In genomic region chr1:60655691-60656595, GRCm38 (mm10) we compare ENCODE assay signal across 13 mouse cellular contexts.
DNase-seq lines count a peak whose midpoint lies in the region; ATAC-seq and TF ChIP-seq lines count a peak whose summit lies in the region.
"Had no signal": no experiment of that assay in that cellular context is flagged by ENCODE, and none has a peak within 500 bp of the region (broad histone marks: within the 10 kb centered on the region; RNA-seq: fewer than 3 reads in every experiment).

No protein-coding gene starts in this region.

- peak overlapping the region; percentile 26; the same call in 1 of the 2 replicates for H3K27ac ChIP-seq in kidney, postnatal 0 days
- peak overlapping the region; percentile 58 for H3K27ac ChIP-seq in heart, embryonic 15.5 days
- H3K27ac ChIP-seq: forebrain, embryonic 12.5 days; liver, embryonic 14.5 days had no signal

- H3K4me2 ChIP-seq in kidney, postnatal 0 days (ENCODE audit: low read length) = no peak overlapping the region
- no peak overlapping the region for H3K4me2 ChIP-seq in heart, embryonic 15.5 days
- H3K4me2 ChIP-seq: forebrain, embryonic 12.5 days had no signal

- 71% methylated on average over 6 of the region's 6 CpGs for WGBS in kidney, postnatal 0 days
- WGBS in heart, embryonic 15.5 days = 44% methylated on average over 6 of the region's 6 CpGs

- H3K4me1 ChIP-seq in kidney, postnatal 0 days (replicated peaks; ENCODE audit: insufficient read depth, low read length) = peaks cover 11% of the 10 kb centered on the region; the same call in 1 of the 2 replicates
- H3K4me1 ChIP-seq in heart, embryonic 15.5 days (replicated peaks) = peaks cover 41% of the 10 kb centered on the region
- H3K4me1 ChIP-seq: forebrain, embryonic 12.5 days had no signal

- H3K36me3 ChIP-seq in kidney, postnatal 0 days (ENCODE audit: insufficient read depth, low read length) = no peaks in the 10 kb centered on the region
- no peaks in the 10 kb centered on the region for H3K36me3 ChIP-seq in heart, embryonic 15.5 days
- H3K36me3 ChIP-seq: forebrain, embryonic 12.5 days had no signal

- H3K9ac ChIP-seq in kidney, postnatal 0 days (ENCODE audit: low read depth, low read length) = no peak overlapping the region
- H3K9ac ChIP-seq in heart, embryonic 15.5 days = no peak overlapping the region
- H3K9ac ChIP-seq: forebrain, embryonic 12.5 days; liver, embryonic 14.5 days had no signal

- H3K4me3 ChIP-seq in kidney, postnatal 0 days (replicated peaks; ENCODE audit: low read depth, low read length) = no peak overlapping the region
- H3K4me3 ChIP-seq in heart, embryonic 15.5 days = no peak overlapping the region
- H3K4me3 ChIP-seq: forebrain, embryonic 12.5 days had no signal

- no peaks in the 10 kb centered on the region for H3K27me3 ChIP-seq in kidney, postnatal 0 days (ENCODE audit: insufficient read depth, low read length)
- H3K27me3 ChIP-seq in heart, embryonic 15.5 days = no peaks in the 10 kb centered on the region
- H3K27me3 ChIP-seq: forebrain, embryonic 12.5 days had no signal

- TF ChIP-seq CTCF in kidney, postnatal 0 days (IDR thresholded peaks at IDR 0.05; ENCODE audit: low read depth) = no peak

- intact Hi-C loops in heart, postnatal 36 days (cut with DNase I) = no loop called here
- intact Hi-C loops in left cerebral cortex, postnatal 4 days (cut with DNase I) = no loop called here

- DNase-seq in heart, adult 18-20 months = peak; percentile 26 to 45
- DNase-seq in heart, postnatal 36 days = no peak
- DNase-seq in kidney, postnatal 0 days (ENCODE audit: low spot score) = no peak
- no peak for DNase-seq in kidney, adult 18-20 months
- peak; percentile 84 for DNase-seq in Muller cell, postnatal 12 days (ENCODE audit: inconsistent ontology term)
- DNase-seq in left cerebral cortex, postnatal 4 days = no peak
- DNase-seq in adrenal gland, adult 8-10 months = no peak
- DNase-seq: B cell, adult 2 months; midbrain, embryonic 14.5 days had no signal

- ATAC-seq in kidney, postnatal 0 days (replicated peaks; ENCODE audit: low FRiP score, low read depth) = no peak
- ATAC-seq in heart, embryonic 15.5 days (replicated peaks; ENCODE audit: insufficient number of reproducible peaks, insufficient read depth, low FRiP score, low read depth) = no peak
- ATAC-seq: hindbrain, embryonic 16.5 days had no signal

- H3K9me3 ChIP-seq in kidney, postnatal 0 days (replicated peaks; ENCODE audit: low read length) = no peaks in the 10 kb centered on the region
- no peaks in the 10 kb centered on the region for H3K9me3 ChIP-seq in heart, embryonic 15.5 days (replicated peaks)
- H3K9me3 ChIP-seq: forebrain, embryonic 12.5 days had no signal

Comparison
In these comparisons a context has a peak if more than half of its experiments do, and no peak if none do; other contexts are left out.
1. DNase-seq: peak in heart, adult 18-20 months (2 of 2) and Muller cell, postnatal 12 days (single experiment); none in heart, postnatal 36 days (0 of 2), kidney, postnatal 0 days (single experiment), kidney, adult 18-20 months (single experiment), left cerebral cortex, postnatal 4 days (single experiment) and adrenal gland, adult 8-10 months (single experiment).